Mouse (Mus musculus): ENCODE measurements around the gene Ispd. TPM values are rescaled to one million over a fixed set of nuclear protein-coding genes. Genes with fewer than 3 reads are reported as not detected.

Ispd gene
- polyA plus RNA-seq (2014; fragmentation: Nextera tagmentation; extraction: Ambion mirVana): 12.1 and 12.9 TPM in 2 replicates

- H3K36me3 ChIP-seq (ENCODE audit: control insufficient read depth, insufficient read depth, low read length): no peaks in the 10 kb centered on the region
- DNase-seq (ENCODE audit: low spot score) (peak; percentile 88), ATAC-seq (ENCODE audit: low FRiP score) (peak; percentile 93)
- peak within 1 kb of the TSS; percentile 84 for H3K27ac ChIP-seq (ENCODE audit: low read depth, low read length)
- H3K4me1 ChIP-seq (replicated peaks; ENCODE audit: control insufficient read depth, insufficient read depth, low read length): 0 out of 2 replicates have a peak, but pooled peaks cover 2% of the 10 kb centered on the region
- under 1% methylated on average over 64 of the region's 64 CpGs for WGBS
- peak within 1 kb of the TSS; percentile 51 for H3K4me3 ChIP-seq (ENCODE audit: low read depth, low read length)
- no peaks in the 10 kb centered on the region for H3K27me3 ChIP-seq (ENCODE audit: control insufficient read depth, insufficient read depth, low read length)
- peak within 1 kb of the TSS; percentile 91 for H3K9ac ChIP-seq (ENCODE audit: low read depth, low read length)
- H3K9me3 ChIP-seq (ENCODE audit: control insufficient read depth, low read length): no peaks in the 10 kb centered on the region
- peak within 1 kb of the TSS; percentile 73 for H3K4me2 ChIP-seq (replicated peaks; ENCODE audit: low read depth, low read length)
Measured at GRCm38 (mm10) chr12:36381441-36382340, at the start of gene Ispd, which contains the start of gene D630036H23Rik. Ispd (plus strand) TSS chr12:36381450. D630036H23Rik (minus strand) TSS chr12:36382181.

- no peak for DNase-seq (ENCODE audit: low spot score)
- Histone ChIP-seq H3K36me3 (ENCODE audit: control insufficient read depth, insufficient read depth, low read length) (no peaks in the 10 kb centered on the region), H3K27ac (ENCODE audit: low read depth, low read length) (no peak overlapping the region), H3K4me2 (replicated peaks; ENCODE audit: low read depth, low read length) (no peak overlapping the region), H3K9ac (ENCODE audit: low read depth, low read length) (no peak overlapping the region), H3K4me1 (replicated peaks; ENCODE audit: control insufficient read depth, insufficient read depth, low read length) (no peaks in the 10 kb centered on the region), H3K27me3 (ENCODE audit: control insufficient read depth, insufficient read depth, low read length) (no peaks in the 10 kb centered on the region), H3K9me3 (ENCODE audit: control insufficient read depth, low read length) (no peaks in the 10 kb centered on the region), H3K4me3 (ENCODE audit: low read depth, low read length) (no peak overlapping the region)
- WGBS: 88% methylated on average over 1 of the region's 1 CpGs
- ATAC-seq (ENCODE audit: low FRiP score): no peak
Measured at GRCm38 (mm10) chr12:36332676-36333075, 48.6 kb upstream of the Ispd start.

GRCm38 (mm10) chr12:36333837-36334281 is 47.4 kb upstream of the Ispd start:
- H3K4me1 ChIP-seq (replicated peaks; ENCODE audit: control insufficient read depth, insufficient read depth, low read length): no peaks in the 10 kb centered on the region
- 81% methylated on average over 9 of the region's 9 CpGs for WGBS
- H3K9me3 ChIP-seq (ENCODE audit: control insufficient read depth, low read length): no peaks in the 10 kb centered on the region
- no peaks in the 10 kb centered on the region for H3K27me3 ChIP-seq (ENCODE audit: control insufficient read depth, insufficient read depth, low read length)
- H3K27ac ChIP-seq (ENCODE audit: low read depth, low read length): no peak overlapping the region
- DNase-seq (ENCODE audit: low spot score) (no peak), ATAC-seq (ENCODE audit: low FRiP score) (no peak)
- H3K4me2 ChIP-seq (replicated peaks; ENCODE audit: low read depth, low read length): no peak overlapping the region
- H3K9ac ChIP-seq (ENCODE audit: low read depth, low read length): no peak overlapping the region
- H3K4me3 ChIP-seq (ENCODE audit: low read depth, low read length): no peak overlapping the region
- no peaks in the 10 kb centered on the region for H3K36me3 ChIP-seq (ENCODE audit: control insufficient read depth, insufficient read depth, low read length)

- ATAC-seq (ENCODE audit: low FRiP score): no peak
- H3K9me3 ChIP-seq (ENCODE audit: control insufficient read depth, low read length): no peaks in the 10 kb centered on the region
- no peak overlapping the region for H3K27ac ChIP-seq (ENCODE audit: low read depth, low read length)
- H3K27me3 ChIP-seq (ENCODE audit: control insufficient read depth, insufficient read depth, low read length): no peaks in the 10 kb centered on the region
- no peaks in the 10 kb centered on the region for H3K4me1 ChIP-seq (replicated peaks; ENCODE audit: control insufficient read depth, insufficient read depth, low read length)
- no peak overlapping the region for H3K4me2 ChIP-seq (replicated peaks; ENCODE audit: low read depth, low read length)
- 58% methylated on average over 4 of the region's 4 CpGs for whole genome bisulfite sequencing
- no peaks in the 10 kb centered on the region for H3K36me3 ChIP-seq (ENCODE audit: control insufficient read depth, insufficient read depth, low read length)
- DNase-seq (ENCODE audit: low spot score): peak; percentile 3
- no peak overlapping the region for H3K9ac ChIP-seq (ENCODE audit: low read depth, low read length)
- no peak overlapping the region for H3K4me3 ChIP-seq (ENCODE audit: low read depth, low read length)
Measured at GRCm38 (mm10) chr12:36344131-36344530, 37.1 kb upstream of the Ispd start.

- Histone ChIP-seq H3K4me1 (replicated peaks; ENCODE audit: control insufficient read depth, insufficient read depth, low read length) (no peaks in the 10 kb centered on the region), H3K36me3 (ENCODE audit: control insufficient read depth, insufficient read depth, low read length) (no peaks in the 10 kb centered on the region), H3K4me3 (ENCODE audit: low read depth, low read length) (no peak overlapping the region), H3K9ac (ENCODE audit: low read depth, low read length) (no peak overlapping the region), H3K27ac (ENCODE audit: low read depth, low read length) (no peak overlapping the region), H3K9me3 (ENCODE audit: control insufficient read depth, low read length) (no peaks in the 10 kb centered on the region), H3K4me2 (replicated peaks; ENCODE audit: low read depth, low read length) (no peak overlapping the region), H3K27me3 (ENCODE audit: control insufficient read depth, insufficient read depth, low read length) (no peaks in the 10 kb centered on the region)
- ATAC-seq (ENCODE audit: low FRiP score) (no peak), DNase-seq (ENCODE audit: low spot score) (no peak)
- WGBS: 91% methylated on average over 3 of the region's 3 CpGs
Measured at GRCm38 (mm10) chr12:36360064-36360463, 21.2 kb upstream of the Ispd start.

GRCm38 (mm10) chr12:36360693-36361092 is 20.6 kb upstream of the Ispd start:
- Histone ChIP-seq H3K4me3 (ENCODE audit: low read depth, low read length) (no peak overlapping the region), H3K27ac (ENCODE audit: low read depth, low read length) (no peak overlapping the region), H3K4me2 (replicated peaks; ENCODE audit: low read depth, low read length) (no peak overlapping the region), H3K9me3 (ENCODE audit: control insufficient read depth, low read length) (no peaks in the 10 kb centered on the region), H3K27me3 (ENCODE audit: control insufficient read depth, insufficient read depth, low read length) (no peaks in the 10 kb centered on the region), H3K36me3 (ENCODE audit: control insufficient read depth, insufficient read depth, low read length) (no peaks in the 10 kb centered on the region), H3K4me1 (replicated peaks; ENCODE audit: control insufficient read depth, insufficient read depth, low read length) (no peaks in the 10 kb centered on the region), H3K9ac (ENCODE audit: low read depth, low read length) (no peak overlapping the region)
- 92% methylated on average over 5 of the region's 5 CpGs for WGBS
- DNase-seq (ENCODE audit: low spot score) (no peak), ATAC-seq (ENCODE audit: low FRiP score) (no peak)

- ATAC-seq (ENCODE audit: low FRiP score) (no peak), DNase-seq (ENCODE audit: low spot score) (no peak)
- no peak overlapping the region for H3K27ac ChIP-seq (ENCODE audit: low read depth, low read length)
- no peaks in the 10 kb centered on the region for H3K4me1 ChIP-seq (replicated peaks; ENCODE audit: control insufficient read depth, insufficient read depth, low read length)
- no peaks in the 10 kb centered on the region for H3K9me3 ChIP-seq (ENCODE audit: control insufficient read depth, low read length)
- H3K4me3 ChIP-seq (ENCODE audit: low read depth, low read length): no peak overlapping the region
- H3K4me2 ChIP-seq (replicated peaks; ENCODE audit: low read depth, low read length): no peak overlapping the region
- WGBS: 90% methylated on average over 4 of the region's 4 CpGs
- H3K9ac ChIP-seq (ENCODE audit: low read depth, low read length): no peak overlapping the region
- no peaks in the 10 kb centered on the region for H3K27me3 ChIP-seq (ENCODE audit: control insufficient read depth, insufficient read depth, low read length)
- no peaks in the 10 kb centered on the region for H3K36me3 ChIP-seq (ENCODE audit: control insufficient read depth, insufficient read depth, low read length)
Measured at GRCm38 (mm10) chr12:36364013-36364412, 17.2 kb upstream of the Ispd start.

- H3K27ac ChIP-seq (ENCODE audit: low read depth, low read length): no peak overlapping the region
- no peak overlapping the region for H3K4me3 ChIP-seq (ENCODE audit: low read depth, low read length)
- no peaks in the 10 kb centered on the region for H3K36me3 ChIP-seq (ENCODE audit: control insufficient read depth, insufficient read depth, low read length)
- DNase-seq (ENCODE audit: low spot score) (no peak), ATAC-seq (ENCODE audit: low FRiP score) (no peak)
- H3K9me3 ChIP-seq (ENCODE audit: control insufficient read depth, low read length): no peaks in the 10 kb centered on the region
- WGBS: 53% methylated on average over 4 of the region's 4 CpGs
- H3K27me3 ChIP-seq (ENCODE audit: control insufficient read depth, insufficient read depth, low read length): no peaks in the 10 kb centered on the region
- no peaks in the 10 kb centered on the region for H3K4me1 ChIP-seq (replicated peaks; ENCODE audit: control insufficient read depth, insufficient read depth, low read length)
- no peak overlapping the region for H3K9ac ChIP-seq (ENCODE audit: low read depth, low read length)
- H3K4me2 ChIP-seq (replicated peaks; ENCODE audit: low read depth, low read length): no peak overlapping the region
Measured at GRCm38 (mm10) chr12:36373237-36373998, 7.8 kb upstream of the Ispd start.

All from hindbrain, embryonic 11.5 days (tissue).